Mouse (Mus musculus) lung, embryonic 16.5 days (tissue): ENCODE data around the gene Slc16a10. TPM values are rescaled to one million over a fixed set of nuclear protein-coding genes. Genes with fewer than 3 reads are reported as not detected.

Experiments used
- ATAC-seq: fragments of 200-750 bp; cut with Nextera tagmentation; 2 replicates; pipeline ENCODE4 v1.8.0; 2017; ENCODE audit warnings: low read depth, mild to moderate bottlenecking, moderate library complexity
- H3K27ac ChIP-seq: fragments of 300-500 bp; sonication (generic); 2 replicates; pipeline ENCODE4 v1.5.1; 2014; ENCODE audit warnings: mild to moderate bottlenecking, control low read depth, low read length
- H3K27me3 ChIP-seq: fragments of 300-500 bp; sonication (generic); 2 replicates; pipeline ENCODE4 v1.6.1; 2014; ENCODE audit warnings: low read depth, low read length, mixed read lengths; ENCODE audit not compliant: control insufficient read depth, insufficient read depth
- H3K36me3 ChIP-seq: fragments of 300-500 bp; sonication (generic); 2 replicates; pipeline ENCODE4 v1.6.1; 2014; ENCODE audit warnings: low read length; ENCODE audit not compliant: control insufficient read depth, insufficient read depth
- H3K4me1 ChIP-seq: fragments of 300-500 bp; sonication (generic); replicated peaks from 2 replicates; pipeline ENCODE4 v1.6.1; 2014; ENCODE audit warnings: low read length, mixed read lengths; ENCODE audit not compliant: control insufficient read depth, insufficient read depth
- H3K4me2 ChIP-seq: fragments of 300-500 bp; sonication (generic); 2 replicates; pipeline ENCODE4 v1.6.1; 2014; ENCODE audit warnings: low read depth, low read length, control low read depth
- H3K4me3 ChIP-seq: fragments of 300-500 bp; sonication (generic); 2 replicates; pipeline ENCODE4 v1.5.1; 2014; ENCODE audit warnings: mild to moderate bottlenecking, low read length, control low read depth
- H3K9ac ChIP-seq: fragments of 300-500 bp; sonication (generic); 2 replicates; pipeline ENCODE4 v1.6.1; 2014; ENCODE audit warnings: low read length, control low read depth
- H3K9me3 ChIP-seq: fragments of 300-500 bp; sonication (generic); 2 replicates; pipeline ENCODE4 v1.6.1; 2016; ENCODE audit warnings: low read length; ENCODE audit not compliant: control insufficient read depth
- WGBS: fragments of 180-500 bp; shearing (Covaris S2); extraction: QIAGEN DNeasy Blood & Tissue Kit; methylation state at CpG from one replicate; pipeline ENCODE4 v1.1.7; 2014; 5-methylcytosine and 5-hydroxymethylcytosine counted together
- polyA plus RNA-seq: library from polyadenylated mRNA; unstranded; fragments of >200 nt; fragmentation: Nextera tagmentation; extraction: Ambion mirVana; gene quantifications from 2 replicates; pipeline ENCODE4 v1.2.1, GENCODE M21; 2015

The Slc16a10 gene
- polyA plus RNA-seq, 1 experiment from 2014 or later, result 5.0 TPM

GRCm38 (mm10) chr10:40139646-40140045, 2.4 kb downstream of the Slc16a10 start:
- no peak for ATAC-seq
- peaks cover 14% of the 10 kb centered on the region; the same call in 1 of the 2 replicates for H3K27me3 ChIP-seq
- H3K9me3 ChIP-seq, result no peaks in the 10 kb centered on the region
- no peak overlapping the region for H3K9ac ChIP-seq
- no peak overlapping the region for H3K4me3 ChIP-seq
- H3K36me3 ChIP-seq, result no peaks in the 10 kb centered on the region
- H3K27ac ChIP-seq, result no peak overlapping the region
- H3K4me2 ChIP-seq, result no peak overlapping the region
- 80% methylated on average over 4 of the region's 4 CpGs for WGBS
- H3K4me1 ChIP-seq, result peaks cover 3% of the 10 kb centered on the region; the same call in 1 of the 2 replicates

DNA sequence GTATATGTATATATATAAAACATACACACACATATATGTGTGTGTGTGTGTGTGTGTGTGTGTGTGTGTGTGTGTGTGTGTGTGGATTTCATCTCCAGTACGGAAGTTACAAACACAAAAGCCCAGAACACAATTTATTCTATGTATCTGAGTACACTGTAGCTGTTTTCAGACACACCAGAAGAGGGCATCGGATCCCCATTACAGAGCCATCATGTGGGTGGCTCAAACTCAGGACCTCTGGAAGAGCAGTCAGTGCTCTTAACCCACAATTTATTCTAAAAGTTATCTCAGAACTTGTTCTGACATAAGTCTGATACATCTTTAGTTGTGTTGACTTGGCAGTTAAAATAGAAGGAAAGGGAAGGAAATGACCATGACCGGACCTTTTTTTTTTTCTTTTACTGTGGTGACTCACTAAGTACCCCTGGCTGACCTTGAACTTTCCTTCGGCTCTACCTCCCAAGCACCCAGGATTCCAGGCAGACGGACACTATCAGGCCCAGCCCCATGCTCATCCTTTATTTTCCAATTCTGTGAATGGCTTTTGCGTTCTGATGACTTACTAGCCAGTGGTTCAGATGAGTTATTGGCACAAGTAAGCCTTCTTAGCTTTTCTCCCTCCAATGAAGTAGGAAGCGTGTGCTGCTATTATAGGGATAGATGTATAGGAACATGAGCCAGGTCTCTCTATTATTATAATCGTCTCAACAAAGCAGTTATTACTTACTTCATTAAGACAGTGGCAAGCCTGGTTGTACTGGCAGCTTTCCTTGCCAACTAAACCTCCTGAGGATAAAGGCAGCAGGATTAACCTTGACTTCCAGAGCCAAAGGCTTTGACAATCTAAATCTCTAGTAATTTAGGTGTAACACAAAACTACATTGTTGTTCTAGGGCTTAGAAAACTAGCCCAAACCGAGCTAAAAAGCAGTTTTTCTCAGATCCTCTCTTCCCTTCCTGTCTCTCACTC, 6.0 kb downstream of the Slc16a10 start:
- Histone ChIP-seq H3K9ac (no peak overlapping the region), H3K27ac (no peak overlapping the region), H3K36me3 (no peaks in the 10 kb centered on the region), H3K4me2 (no peak overlapping the region), H3K4me1 (no peaks in the 10 kb centered on the region), H3K9me3 (no peaks in the 10 kb centered on the region), H3K4me3 (no peak overlapping the region), H3K27me3 (peaks cover 5% of the 10 kb centered on the region; the same call in 1 of the 2 replicates)
- ATAC-seq, result no peak
- 84% methylated on average over 9 of the region's 9 CpGs for WGBS

- no peaks in the 10 kb centered on the region for H3K4me1 ChIP-seq
- H3K36me3 ChIP-seq, result no peaks in the 10 kb centered on the region
- H3K27me3 ChIP-seq, result peaks cover 2% of the 10 kb centered on the region; the same call in 1 of the 2 replicates
- H3K27ac ChIP-seq, result no peak overlapping the region
- H3K4me2 ChIP-seq, result no peak overlapping the region
- H3K9me3 ChIP-seq, result no peaks in the 10 kb centered on the region
- H3K4me3 ChIP-seq, result no peak overlapping the region
- no peak for ATAC-seq
- H3K9ac ChIP-seq, result no peak overlapping the region
- 76% methylated on average over 6 of the region's 6 CpGs for WGBS
Measured at GRCm38 (mm10) chr10:40134906-40135305, 7.2 kb downstream of the Slc16a10 start.

GRCm38 (mm10) chr10:40133636-40134035, 8.4 kb downstream of the Slc16a10 start:
- no peaks in the 10 kb centered on the region for H3K36me3 ChIP-seq
- H3K27ac ChIP-seq, result no peak overlapping the region
- no peak overlapping the region for H3K4me3 ChIP-seq
- H3K4me1 ChIP-seq, result no peaks in the 10 kb centered on the region
- 76% methylated on average over 1 of the region's 1 CpGs for WGBS
- no peak for ATAC-seq
- H3K9ac ChIP-seq, result no peak overlapping the region
- H3K9me3 ChIP-seq, result no peaks in the 10 kb centered on the region
- H3K27me3 ChIP-seq, result no peaks in the 10 kb centered on the region
- H3K4me2 ChIP-seq, result no peak overlapping the region

- Histone ChIP-seq H3K9ac (no peak overlapping the region), H3K4me3 (no peak overlapping the region), H3K4me2 (no peak overlapping the region), H3K9me3 (no peaks in the 10 kb centered on the region), H3K4me1 (no peaks in the 10 kb centered on the region), H3K27ac (no peak overlapping the region), H3K27me3 (no peaks in the 10 kb centered on the region), H3K36me3 (no peaks in the 10 kb centered on the region)
- 83% methylated on average over 9 of the region's 9 CpGs for WGBS
- ATAC-seq, result no peak
Measured at GRCm38 (mm10) chr10:40131690-40132418, 10.2 kb downstream of the Slc16a10 start.

DNA sequence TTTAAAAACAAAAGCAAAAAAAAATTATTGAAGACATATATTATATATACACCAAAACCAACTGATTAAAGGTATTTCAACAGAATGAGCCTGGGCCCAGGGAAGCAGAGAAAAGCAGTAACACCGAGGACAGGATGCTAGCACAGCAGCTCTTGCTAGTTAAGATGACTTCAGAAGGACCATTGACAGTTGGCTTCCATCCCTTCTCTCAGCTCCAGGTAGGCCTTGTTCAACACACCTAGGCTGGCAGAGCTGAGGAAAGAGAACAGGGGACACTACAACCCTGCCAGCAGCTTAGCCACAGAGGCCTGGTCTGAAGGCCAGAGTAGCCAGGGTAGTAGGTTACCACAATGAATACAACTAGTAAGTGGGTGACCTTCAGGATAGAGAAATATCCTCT, 11.9 kb downstream of the Slc16a10 start:
- 87% methylated on average over 1 of the region's 1 CpGs for WGBS
- H3K27me3 ChIP-seq, result no peaks in the 10 kb centered on the region
- no peak overlapping the region for H3K4me3 ChIP-seq
- no peaks in the 10 kb centered on the region for H3K4me1 ChIP-seq
- no peak overlapping the region for H3K27ac ChIP-seq
- no peak overlapping the region for H3K9ac ChIP-seq
- no peaks in the 10 kb centered on the region for H3K36me3 ChIP-seq
- H3K9me3 ChIP-seq, result no peaks in the 10 kb centered on the region
- no peak for ATAC-seq
- no peak overlapping the region for H3K4me2 ChIP-seq

- no peak overlapping the region for H3K27ac ChIP-seq
- no peaks in the 10 kb centered on the region for H3K27me3 ChIP-seq
- no peak for ATAC-seq
Measured at GRCm38 (mm10) chr10:40129134-40129533, 12.9 kb downstream of the Slc16a10 start.

DNA sequence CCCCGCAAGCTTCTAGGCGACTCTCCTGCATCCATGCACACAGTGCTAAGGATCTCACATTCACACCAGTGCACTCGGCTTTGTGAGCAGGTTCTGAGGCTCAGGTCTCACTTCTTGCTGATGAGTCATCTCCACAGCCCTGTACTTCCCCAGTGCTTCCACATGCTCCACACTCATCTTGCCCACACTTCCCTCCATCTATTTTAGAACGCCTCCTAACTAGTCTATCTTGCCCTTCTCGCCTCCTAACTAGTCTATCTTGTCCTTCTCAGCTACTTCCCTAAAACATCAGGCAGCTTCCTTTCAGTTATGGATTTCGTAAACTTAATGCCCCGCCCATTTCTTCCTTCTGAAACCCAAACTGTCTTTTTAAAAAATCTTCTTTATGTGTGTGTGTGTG, 13.6 kb downstream of the Slc16a10 start:
- Histone ChIP-seq H3K27me3 (no peaks in the 10 kb centered on the region), H3K4me2 (no peak overlapping the region), H3K9me3 (no peaks in the 10 kb centered on the region), H3K9ac (no peak overlapping the region), H3K4me1 (no peaks in the 10 kb centered on the region), H3K27ac (no peak overlapping the region), H3K4me3 (no peak overlapping the region), H3K36me3 (no peaks in the 10 kb centered on the region)
- 69% methylated on average over 7 of the region's 7 CpGs for WGBS
- no peak for ATAC-seq

More at GRCm38 (mm10) chr10:40129134-40129533, 12.9 kb downstream of the Slc16a10 start:
- H3K4me3 ChIP-seq, result no peak overlapping the region
- H3K9me3 ChIP-seq, result no peaks in the 10 kb centered on the region
- H3K36me3 ChIP-seq, result no peaks in the 10 kb centered on the region
- H3K4me2 ChIP-seq, result no peak overlapping the region
- H3K9ac ChIP-seq, result no peak overlapping the region
- no peaks in the 10 kb centered on the region for H3K4me1 ChIP-seq

GRCm38 (mm10) chr10:40125200-40125599, 16.9 kb downstream of the Slc16a10 start:
- H3K4me1 ChIP-seq, result no peaks in the 10 kb centered on the region
- H3K4me3 ChIP-seq, result no peak overlapping the region
- no peaks in the 10 kb centered on the region for H3K36me3 ChIP-seq
- no peak overlapping the region for H3K9ac ChIP-seq
- 79% methylated on average over 9 of the region's 9 CpGs for WGBS
- no peaks in the 10 kb centered on the region for H3K27me3 ChIP-seq
- no peak overlapping the region for H3K27ac ChIP-seq
- no peak overlapping the region for H3K4me2 ChIP-seq
- no peaks in the 10 kb centered on the region for H3K9me3 ChIP-seq
- ATAC-seq, result no peak
